9 mouse cellular contexts compared by ENCODE assay signal in genomic region chr11:67515020-67515911, GRCm38 (mm10).
DNase-seq lines count a peak whose midpoint lies in the region; ATAC-seq and TF ChIP-seq lines count a peak whose summit lies in the region.
"Had no signal": no experiment of that assay in that cellular context is flagged by ENCODE, and none has a peak within 500 bp of the region (broad histone marks: within the 10 kb centered on the region; RNA-seq: fewer than 3 reads in every experiment).

No protein-coding gene starts in this region.

- H3K27ac ChIP-seq in midbrain, embryonic 15.5 days = 0 out of 2 replicates have a peak overlapping the region, but pooled peaks have one; percentile 18
- no peak overlapping the region for H3K27ac ChIP-seq in midbrain, embryonic 14.5 days (replicated peaks; ENCODE audit: low read depth, low read length)
- 0 out of 2 replicates have a peak overlapping the region, but pooled peaks have one; percentile 1 for H3K27ac ChIP-seq in limb, embryonic 14.5 days (replicated peaks; ENCODE audit: low read depth, low read length)
- no peak overlapping the region for H3K27ac ChIP-seq in hindbrain, embryonic 13.5 days
- H3K27ac ChIP-seq: liver, embryonic 15.5 days had no signal

- no peak for DNase-seq in midbrain, embryonic 14.5 days
- DNase-seq in gastrocnemius, postnatal 25 days = peak; percentile 33
- peak; percentile 7 for DNase-seq in limb, embryonic 14.5 days (ENCODE audit: low spot score)
- peak; percentile 48 for DNase-seq in testis, postnatal 14 days (ENCODE audit: low spot score)
- no peak for DNase-seq in frontal cortex, postnatal 36 days (ENCODE audit: low spot score in 2 of 2)
- no peak for DNase-seq in thymus, postnatal 10 days (ENCODE audit: low spot score in 2 of 2)

- 56% methylated on average over 5 of the region's 5 CpGs for WGBS in midbrain, embryonic 15.5 days
- WGBS in midbrain, embryonic 14.5 days = 49% methylated on average over 5 of the region's 5 CpGs
- 41% methylated on average over 5 of the region's 5 CpGs for WGBS in limb, embryonic 14.5 days
- 72% methylated on average over 5 of the region's 5 CpGs for WGBS in hindbrain, embryonic 13.5 days

- ATAC-seq in midbrain, embryonic 15.5 days (replicated peaks) = no peak
- no peak for ATAC-seq in midbrain, embryonic 14.5 days (ENCODE audit: low FRiP score, low TSS enrichment)
- peak; percentile 58; the same call in 1 of the 2 replicates for ATAC-seq in limb, embryonic 14.5 days (ENCODE audit: low FRiP score, low read depth)
- no peak for ATAC-seq in hindbrain, embryonic 13.5 days (ENCODE audit: low FRiP score)

- H3K9ac ChIP-seq in midbrain, embryonic 15.5 days = no peak overlapping the region
- no peak overlapping the region for H3K9ac ChIP-seq in midbrain, embryonic 14.5 days (replicated peaks; ENCODE audit: low read length)
- H3K9ac ChIP-seq in limb, embryonic 14.5 days (ENCODE audit: low read depth, low read length, severe bottlenecking) = no peak overlapping the region
- no peak overlapping the region for H3K9ac ChIP-seq in hindbrain, embryonic 13.5 days
- H3K9ac ChIP-seq: liver, embryonic 15.5 days had no signal

- no peaks in the 10 kb centered on the region for H3K36me3 ChIP-seq in midbrain, embryonic 15.5 days (replicated peaks)
- H3K36me3 ChIP-seq in midbrain, embryonic 14.5 days (ENCODE audit: control insufficient read depth, insufficient read depth, low read length) = no peaks in the 10 kb centered on the region
- no peaks in the 10 kb centered on the region for H3K36me3 ChIP-seq in limb, embryonic 14.5 days (ENCODE audit: control insufficient read depth, insufficient read depth, low read length)
- H3K36me3 ChIP-seq in hindbrain, embryonic 13.5 days = no peaks in the 10 kb centered on the region
- H3K36me3 ChIP-seq: liver, embryonic 15.5 days had no signal

- H3K27me3 ChIP-seq in midbrain, embryonic 15.5 days (replicated peaks) = no peaks in the 10 kb centered on the region
- no peaks in the 10 kb centered on the region for H3K27me3 ChIP-seq in midbrain, embryonic 14.5 days (ENCODE audit: control insufficient read depth, insufficient read depth, low read length)
- H3K27me3 ChIP-seq in limb, embryonic 14.5 days (ENCODE audit: control insufficient read depth, insufficient read depth, low read length) = no peaks in the 10 kb centered on the region
- H3K27me3 ChIP-seq in hindbrain, embryonic 13.5 days = no peaks in the 10 kb centered on the region
- H3K27me3 ChIP-seq: liver, embryonic 15.5 days had no signal

- H3K4me3 ChIP-seq in midbrain, embryonic 15.5 days = no peak overlapping the region
- H3K4me3 ChIP-seq in midbrain, embryonic 14.5 days (replicated peaks; ENCODE audit: low read depth, low read length) = no peak overlapping the region
- no peak overlapping the region for H3K4me3 ChIP-seq in limb, embryonic 14.5 days (replicated peaks; ENCODE audit: low read length)
- no peak overlapping the region for H3K4me3 ChIP-seq in hindbrain, embryonic 13.5 days
- H3K4me3 ChIP-seq: liver, embryonic 15.5 days had no signal

- no peak for TF ChIP-seq POLR2A in limb, embryonic 14.5 days (IDR thresholded peaks at IDR 0.05; ENCODE audit: borderline replicate concordance, extremely low read depth, insufficient read depth, insufficient read length)

- no peak overlapping the region for H3K4me2 ChIP-seq in midbrain, embryonic 15.5 days
- no peak overlapping the region for H3K4me2 ChIP-seq in midbrain, embryonic 14.5 days (ENCODE audit: low read length)
- H3K4me2 ChIP-seq in limb, embryonic 14.5 days (replicated peaks; ENCODE audit: low read depth, low read length, severe bottlenecking) = no peak overlapping the region
- no peak overlapping the region for H3K4me2 ChIP-seq in hindbrain, embryonic 13.5 days
- H3K4me2 ChIP-seq: liver, embryonic 15.5 days had no signal

- no peaks in the 10 kb centered on the region; the same call in 1 of the 2 replicates for H3K4me1 ChIP-seq in midbrain, embryonic 15.5 days
- H3K4me1 ChIP-seq in midbrain, embryonic 14.5 days (ENCODE audit: control insufficient read depth, insufficient read depth, low read length) = no peaks in the 10 kb centered on the region
- peaks cover 9% of the 10 kb centered on the region for H3K4me1 ChIP-seq in limb, embryonic 14.5 days (ENCODE audit: control insufficient read depth, insufficient read depth, low read length)
- no peaks in the 10 kb centered on the region for H3K4me1 ChIP-seq in hindbrain, embryonic 13.5 days (replicated peaks)

- H3K9me3 ChIP-seq in midbrain, embryonic 15.5 days = no peaks in the 10 kb centered on the region
- H3K9me3 ChIP-seq in midbrain, embryonic 14.5 days (ENCODE audit: control insufficient read depth, low read length) = no peaks in the 10 kb centered on the region
- no peaks in the 10 kb centered on the region for H3K9me3 ChIP-seq in limb, embryonic 14.5 days (ENCODE audit: control insufficient read depth, low read length)
- no peaks in the 10 kb centered on the region for H3K9me3 ChIP-seq in hindbrain, embryonic 13.5 days
- H3K9me3 ChIP-seq: liver, embryonic 15.5 days had no signal

Comparison
In these comparisons a context has a peak if more than half of its experiments do, and no peak if none do; other contexts are left out.
1. H3K27ac ChIP-seq: peak in midbrain, embryonic 15.5 days (single experiment) and limb, embryonic 14.5 days (single experiment); none in midbrain, embryonic 14.5 days (single experiment) and hindbrain, embryonic 13.5 days (single experiment).
2. DNase-seq: peak in gastrocnemius, postnatal 25 days (single experiment), limb, embryonic 14.5 days (single experiment) and testis, postnatal 14 days (single experiment); none in midbrain, embryonic 14.5 days (single experiment), frontal cortex, postnatal 36 days (0 of 2) and thymus, postnatal 10 days (0 of 2).